Mouse (Mus musculus): ENCODE measurements around the gene Nrp1. TPM values are rescaled to one million over a fixed set of nuclear protein-coding genes. Genes with fewer than 3 reads are reported as not detected.

The Nrp1 gene
- total RNA-seq (2014; fragmentation: Nextera tagmentation), result 13.1 and 17.2 TPM in 2 replicates
- total RNA-seq (2017), result 9.7 and 12.1 TPM in 2 replicates

DNA sequence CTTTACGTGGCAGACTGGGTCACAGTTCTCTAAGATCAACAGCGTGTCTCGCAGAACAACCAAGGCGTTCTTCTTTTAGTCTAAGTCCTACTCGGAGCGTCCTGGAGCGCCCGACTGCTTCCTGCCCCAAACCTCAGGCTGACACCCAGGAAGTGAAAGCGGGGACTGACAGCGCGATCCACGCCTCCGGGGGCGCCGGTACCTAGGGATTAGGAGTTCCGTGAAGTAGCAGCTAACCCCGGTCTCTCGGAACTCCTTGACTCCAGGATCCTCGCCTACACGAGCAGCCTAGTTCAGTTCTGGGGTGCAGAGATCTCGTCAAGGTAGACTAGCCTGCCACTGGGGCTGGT lies at the start of gene Nrp1:
Nrp1 (plus strand) TSS at position 199 of the 350 bp plus-strand sequence.
- peak; percentile 23 for ATAC-seq (replicated peaks; ENCODE audit: poor library complexity, severe bottlenecking)

- ATAC-seq (replicated peaks; ENCODE audit: poor library complexity, severe bottlenecking), result peak; percentile 55
These were observed 37.6 kb upstream of the Nrp1 start for GRCm38 (mm10) chr8:128320797-128321196.

DNA sequence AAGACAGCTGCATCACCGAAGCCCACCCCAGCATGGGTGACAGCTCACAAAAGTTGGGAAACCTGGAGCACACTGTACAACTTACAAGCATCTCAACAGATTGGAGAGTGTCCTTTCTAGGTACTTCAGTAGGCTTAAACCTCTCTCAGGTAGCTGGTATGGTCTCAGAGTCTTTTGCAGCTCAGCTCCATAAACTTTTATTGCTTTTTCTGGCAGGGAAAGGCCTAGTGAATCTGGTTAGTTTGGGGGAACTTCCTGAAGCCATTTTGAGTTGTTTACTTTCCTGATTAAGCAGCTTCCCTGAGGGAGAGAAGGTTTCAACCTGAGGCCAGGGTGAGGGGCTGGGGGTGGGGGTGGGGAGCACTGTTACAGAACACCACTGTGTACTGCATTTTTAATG lies 31.1 kb upstream of the Nrp1 start:
- no peak for ATAC-seq (replicated peaks; ENCODE audit: poor library complexity, severe bottlenecking)

- ATAC-seq (replicated peaks; ENCODE audit: poor library complexity, severe bottlenecking), result no peak
These were observed 30.5 kb upstream of the Nrp1 start for GRCm38 (mm10) chr8:128327922-128328321.

DNA sequence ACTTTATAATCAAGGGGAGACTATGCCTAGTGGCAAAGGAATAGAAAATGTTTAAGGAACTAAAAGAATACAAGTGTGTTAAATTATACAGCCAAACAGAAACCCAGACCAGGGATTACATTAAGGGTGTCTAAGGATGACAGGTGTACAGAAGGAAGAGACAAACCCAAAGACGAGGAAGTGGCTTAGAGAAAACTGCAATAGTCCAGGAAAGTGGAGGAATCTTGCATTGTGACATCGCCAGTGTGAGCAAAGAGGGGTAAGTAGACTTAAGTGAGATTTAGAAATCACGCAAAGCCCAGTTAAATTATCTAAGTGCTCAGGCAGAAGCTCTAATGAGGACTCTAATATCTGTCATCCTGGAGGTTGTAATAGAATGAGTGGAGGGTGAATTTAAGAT lies 28.9 kb upstream of the Nrp1 start:
- peak; percentile 48 for ATAC-seq (replicated peaks; ENCODE audit: poor library complexity, severe bottlenecking)

DNA sequence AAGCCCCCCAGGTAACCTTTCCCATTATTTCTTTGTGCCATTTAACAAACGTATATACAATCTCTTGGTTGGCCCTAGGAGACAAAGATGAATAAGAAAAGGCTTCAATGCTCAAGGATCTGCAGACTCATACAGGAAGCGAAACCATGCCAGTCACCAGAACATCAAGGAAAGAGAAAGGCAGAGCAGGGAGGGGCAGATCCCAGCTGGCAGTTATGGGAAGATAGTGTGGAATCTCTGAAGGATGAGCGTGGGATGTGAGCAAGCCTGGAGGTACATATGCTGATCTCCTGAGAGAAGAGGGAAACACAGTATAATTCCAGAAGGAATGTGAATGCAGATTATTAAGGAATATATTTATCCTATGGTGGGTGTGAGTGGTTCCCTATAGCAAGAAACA lies 22.4 kb upstream of the Nrp1 start:
- ATAC-seq (replicated peaks; ENCODE audit: poor library complexity, severe bottlenecking), result peak; percentile 72

DNA sequence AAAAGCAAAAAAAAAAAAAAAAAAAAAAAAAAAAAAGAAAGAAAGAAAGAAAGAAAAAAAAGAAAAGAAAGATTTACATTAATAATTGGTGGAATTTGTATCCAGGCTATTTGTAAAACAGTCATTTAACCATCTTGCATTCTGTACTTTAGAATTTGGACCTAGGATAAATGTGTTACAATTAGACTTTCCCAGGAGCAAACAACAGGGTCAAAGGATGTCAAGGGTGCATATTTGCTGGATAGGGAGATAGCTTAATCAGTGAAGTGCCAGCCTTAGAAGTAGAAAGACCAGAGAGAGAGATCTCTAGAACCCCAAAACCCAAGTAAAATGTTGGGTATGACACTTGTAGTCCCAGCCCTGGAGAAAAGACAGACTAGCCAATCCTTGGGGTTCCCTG lies 19.5 kb upstream of the Nrp1 start:
- ATAC-seq (replicated peaks; ENCODE audit: poor library complexity, severe bottlenecking), result no peak

DNA sequence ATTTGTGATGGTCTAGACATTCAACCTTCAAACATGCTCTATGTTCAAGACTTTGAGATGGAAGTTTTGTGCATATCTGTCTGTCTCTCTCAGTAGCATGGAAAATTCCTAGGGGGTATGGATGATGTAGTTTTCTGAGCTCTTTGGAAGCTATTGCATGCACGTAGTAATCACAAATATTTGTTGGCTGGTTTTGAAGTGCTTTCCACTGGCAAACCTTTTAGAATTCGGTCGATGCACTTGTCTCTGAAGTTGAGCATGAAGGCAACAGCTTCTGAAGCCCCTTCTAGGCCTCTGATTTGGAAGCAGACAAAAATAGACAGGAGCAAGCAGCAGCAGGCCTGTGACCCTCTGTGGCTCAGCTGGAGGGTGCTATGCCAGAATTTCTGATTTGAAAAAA lies 18.9 kb upstream of the Nrp1 start:
- ATAC-seq (replicated peaks; ENCODE audit: poor library complexity, severe bottlenecking), result no peak

- ATAC-seq (replicated peaks; ENCODE audit: poor library complexity, severe bottlenecking), result no peak
These were observed 8.0 kb upstream of the Nrp1 start for GRCm38 (mm10) chr8:128350405-128350804.

DNA sequence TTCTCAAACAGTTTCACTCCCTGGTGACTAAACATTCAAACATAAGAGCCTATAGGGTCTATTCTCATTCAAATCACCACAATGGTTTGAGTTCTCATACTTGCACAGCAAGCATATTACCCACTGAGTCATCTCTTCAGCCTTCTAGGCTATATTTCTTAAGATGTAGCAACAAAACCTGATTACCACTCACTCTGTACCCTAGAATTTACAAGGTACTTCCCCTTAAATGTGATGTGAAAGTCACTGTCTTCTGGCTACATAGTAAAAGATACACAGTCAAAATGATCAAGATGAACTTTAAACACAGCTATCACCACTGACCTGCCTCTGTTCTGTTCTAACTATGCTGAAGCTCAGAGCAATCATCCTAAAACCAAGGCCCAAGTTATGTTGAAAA lies 7.2 kb upstream of the Nrp1 start:
- peak; percentile 28 for ATAC-seq (replicated peaks; ENCODE audit: poor library complexity, severe bottlenecking)

- no peak for ATAC-seq (replicated peaks; ENCODE audit: poor library complexity, severe bottlenecking)
These were observed 5.6 kb upstream of the Nrp1 start for GRCm38 (mm10) chr8:128352821-128353220.

DNA sequence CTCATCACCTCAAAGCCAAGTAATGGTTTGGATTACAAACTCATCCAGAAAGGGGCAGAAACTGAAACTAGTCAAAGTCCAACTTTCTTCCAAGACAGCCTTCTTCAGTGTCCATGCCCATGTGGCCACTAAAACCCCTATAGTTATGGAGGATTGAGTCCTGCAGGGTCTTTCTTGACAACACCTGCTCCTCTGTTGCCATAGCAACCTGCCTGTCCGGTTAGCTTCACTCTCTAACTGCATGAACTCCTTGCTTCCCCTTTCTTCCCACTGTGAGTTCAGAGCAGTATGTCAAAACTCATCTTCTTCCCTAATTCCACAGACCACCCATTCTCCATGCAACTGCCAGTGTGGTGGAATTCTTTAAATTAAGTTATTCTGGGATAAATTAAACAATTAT lies 4.4 kb upstream of the Nrp1 start:
- ATAC-seq (replicated peaks; ENCODE audit: poor library complexity, severe bottlenecking), result peak; percentile 47

DNA sequence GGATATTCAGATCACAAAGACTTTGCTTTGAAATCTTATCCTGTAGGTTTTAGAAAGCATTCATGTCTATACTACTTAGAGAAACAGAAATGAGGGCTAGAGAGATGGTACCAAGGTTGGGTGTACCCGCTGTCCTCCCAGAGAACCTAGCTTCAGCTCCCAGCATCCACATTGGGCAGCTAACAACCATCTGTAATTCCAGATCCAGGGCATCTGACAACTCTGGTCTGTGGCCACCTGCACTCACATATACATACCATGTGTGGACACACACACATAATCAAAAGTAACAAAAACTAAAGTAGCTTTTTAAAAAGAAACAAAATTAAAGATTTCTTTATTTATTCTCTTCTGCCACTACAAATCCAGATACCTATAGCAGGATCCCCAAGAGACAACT lies 3.3 kb upstream of the Nrp1 start:
- ATAC-seq (replicated peaks; ENCODE audit: poor library complexity, severe bottlenecking), result no peak

DNA sequence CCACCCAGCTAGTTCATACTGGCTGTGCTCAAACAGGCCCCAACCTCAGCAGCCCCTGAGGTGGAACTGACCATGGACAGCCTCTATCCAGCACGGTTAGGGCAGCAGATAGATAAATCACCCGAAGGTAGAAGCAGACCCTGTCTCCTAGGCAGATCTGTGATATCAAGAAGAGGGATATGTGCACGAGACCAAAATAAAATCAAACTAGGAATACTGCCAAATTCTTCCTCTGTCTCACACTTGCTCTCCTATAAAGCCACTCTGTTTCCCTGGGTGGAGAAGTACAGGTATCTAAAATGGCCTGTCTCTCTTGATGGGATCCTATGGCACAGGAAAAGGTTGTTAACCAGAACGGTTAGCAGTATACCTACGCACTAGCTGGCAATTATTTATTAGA lies 2.2 kb upstream of the Nrp1 start:
- no peak for ATAC-seq (replicated peaks; ENCODE audit: poor library complexity, severe bottlenecking)

- peak; percentile 72 for ATAC-seq (replicated peaks; ENCODE audit: poor library complexity, severe bottlenecking)
These were observed 1.4 kb upstream of the Nrp1 start for GRCm38 (mm10) chr8:128356796-128357539.

GRCm38 (mm10) chr8:128357540-128358405 lies 631 bp upstream of the Nrp1 start:
- peak; percentile 8; the same call in 1 of the 2 replicates for ATAC-seq (replicated peaks; ENCODE audit: poor library complexity, severe bottlenecking)

GRCm38 (mm10) chr8:128358756-128359520 lies 534 bp downstream of the Nrp1 start:
- ATAC-seq (replicated peaks; ENCODE audit: poor library complexity, severe bottlenecking), result peak; percentile 4; the same call in 1 of the 2 replicates

DNA sequence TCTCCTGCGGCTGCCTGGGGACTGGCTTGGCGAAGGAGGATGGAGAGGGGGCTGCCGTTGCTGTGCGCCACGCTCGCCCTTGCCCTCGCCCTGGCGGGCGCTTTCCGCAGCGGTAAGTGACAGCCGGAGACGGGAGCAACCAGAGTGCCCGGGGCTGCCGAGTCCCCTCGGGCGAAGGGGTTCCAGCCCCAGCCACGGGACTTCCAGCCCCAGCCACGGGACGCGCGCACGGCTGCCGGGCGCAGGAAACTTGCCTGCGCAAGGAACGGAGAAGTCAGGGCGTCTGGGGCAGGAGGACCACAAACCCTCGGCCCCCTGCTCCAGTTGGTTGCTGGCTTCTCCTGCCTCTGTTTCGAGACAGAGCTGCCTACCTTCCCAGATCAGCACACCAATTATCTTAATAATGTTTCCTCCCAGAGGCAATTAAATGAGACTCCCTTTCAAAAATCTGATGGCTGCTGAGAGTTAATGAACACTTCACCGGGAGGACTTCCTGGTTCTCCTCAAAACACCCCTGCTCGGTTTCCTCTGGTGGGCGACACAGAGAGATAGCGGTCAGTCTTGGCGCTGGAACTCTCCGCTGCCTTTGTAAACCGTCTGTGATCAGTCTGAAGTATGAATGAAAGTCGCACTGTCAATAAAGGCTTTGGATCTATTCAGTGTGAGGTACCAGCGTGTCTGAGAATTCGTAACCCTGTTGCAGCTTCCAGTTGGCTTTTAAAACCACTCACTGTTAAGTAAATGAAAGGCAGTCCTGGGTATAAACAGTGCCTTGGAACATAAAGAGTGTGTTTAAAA lies 1.3 kb downstream of the Nrp1 start:
- 0 out of 2 replicates have a peak, but pooled peaks have one; percentile 3 for ATAC-seq (replicated peaks; ENCODE audit: poor library complexity, severe bottlenecking)

DNA sequence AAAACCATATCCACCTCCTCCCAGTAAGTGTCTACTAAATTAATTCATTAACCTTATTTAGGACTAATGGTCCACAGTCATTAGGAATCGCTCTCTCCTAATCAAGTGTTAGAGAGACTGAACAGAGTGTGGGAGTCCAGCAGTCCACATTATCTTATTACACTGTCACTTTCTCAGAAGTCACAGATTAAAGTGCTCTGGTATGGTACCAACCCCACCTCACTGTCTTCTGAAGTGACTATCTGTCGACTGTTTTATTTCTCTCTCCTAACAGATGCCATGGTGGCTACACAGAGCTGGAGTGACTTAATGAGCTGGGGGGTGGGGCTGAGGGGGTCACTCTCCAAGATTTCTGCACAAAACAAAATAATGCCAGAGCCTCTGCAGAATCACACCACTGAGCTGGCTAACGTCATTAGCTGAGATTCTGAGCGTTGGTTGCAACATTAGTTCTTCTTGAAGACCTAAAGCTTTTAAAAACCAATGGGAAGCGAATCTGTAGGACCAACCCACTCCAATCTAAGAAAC lies 3.0 kb downstream of the Nrp1 start:
- no peak for ATAC-seq (replicated peaks; ENCODE audit: poor library complexity, severe bottlenecking)

Data from granulocyte monocyte progenitor cell, adult 5-6 weeks (primary cell).